ENCODE assay signal across 8 mouse cellular contexts in the genomic region with DNA sequence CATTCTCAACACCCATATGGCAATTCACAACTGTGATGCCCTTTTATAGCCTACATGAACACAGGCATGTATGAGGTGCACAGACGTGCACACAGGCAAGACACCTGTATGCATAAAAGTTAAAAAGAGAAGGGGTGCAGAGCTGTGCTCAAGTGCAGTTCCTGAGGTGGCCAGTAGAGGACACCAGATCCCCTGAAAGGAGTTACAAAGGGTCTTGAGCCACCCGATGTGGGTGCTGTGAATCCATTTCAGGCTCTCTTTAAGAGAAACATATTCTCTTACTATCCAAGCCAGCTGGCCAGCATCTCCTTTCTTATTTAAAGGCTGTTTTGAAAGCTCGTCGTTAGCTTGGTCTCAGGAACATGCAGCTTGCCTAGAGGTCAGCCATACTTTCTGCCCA. TPM values are rescaled to one million over a fixed set of nuclear protein-coding genes. Genes with fewer than 3 reads are reported as not detected.
DNase-seq lines count a peak whose midpoint lies in the region; ATAC-seq and TF ChIP-seq lines count a peak whose summit lies in the region.
"Had no signal": no experiment of that assay in that cellular context is flagged by ENCODE, and none has a peak within 500 bp of the region (broad histone marks: within the 10 kb centered on the region; RNA-seq: fewer than 3 reads in every experiment).

No protein-coding gene starts in this region.

- no peaks in the 10 kb centered on the region for H3K27me3 ChIP-seq in hindbrain, embryonic 11.5 days (ENCODE audit: control insufficient read depth, insufficient read depth, low read length)
- H3K27me3 ChIP-seq in hindbrain, embryonic 16.5 days (replicated peaks; ENCODE audit: control insufficient read depth, insufficient read depth, low read length): no peaks in the 10 kb centered on the region
- no peaks in the 10 kb centered on the region for H3K27me3 ChIP-seq in spleen, adult 2 months (ENCODE audit: control insufficient read depth, insufficient read depth, low read length)
- H3K27me3 ChIP-seq in stomach, postnatal 0 days (ENCODE audit: control insufficient read depth, insufficient read depth, low read length): no peaks in the 10 kb centered on the region
- H3K27me3 ChIP-seq: lung, embryonic 15.5 days had no signal

- ATAC-seq in hindbrain, embryonic 11.5 days (ENCODE audit: low FRiP score): no peak
- no peak for ATAC-seq in hindbrain, embryonic 16.5 days
- ATAC-seq in stomach, postnatal 0 days (ENCODE audit: low FRiP score, low TSS enrichment): no peak

- peak; percentile 26; the same call in 1 of the 2 replicates for TF ChIP-seq CTCF in spleen, adult 2 months (IDR thresholded peaks at IDR 0.05; ENCODE audit: extremely low read depth, insufficient read depth, insufficient read length, insufficient replicate concordance)
- peak; percentile 61 for TF ChIP-seq CTCF in stomach, postnatal 0 days (IDR thresholded peaks at IDR 0.05; ENCODE audit: low read depth)

- H3K4me2 ChIP-seq in hindbrain, embryonic 11.5 days (replicated peaks; ENCODE audit: low read depth, low read length): no peak overlapping the region
- H3K4me2 ChIP-seq in hindbrain, embryonic 16.5 days (ENCODE audit: low read length): no peak overlapping the region
- H3K4me2 ChIP-seq in stomach, postnatal 0 days (replicated peaks; ENCODE audit: low read depth): no peak overlapping the region
- H3K4me2 ChIP-seq: lung, embryonic 15.5 days had no signal

- no peak overlapping the region for H3K4me3 ChIP-seq in hindbrain, embryonic 11.5 days (ENCODE audit: low read depth, low read length)
- no peak overlapping the region for H3K4me3 ChIP-seq in hindbrain, embryonic 16.5 days (ENCODE audit: low read length)
- no peak overlapping the region for H3K4me3 ChIP-seq in spleen, adult 2 months (ENCODE audit: extremely low read depth, insufficient read depth, insufficient read length)
- no peak overlapping the region for H3K4me3 ChIP-seq in stomach, postnatal 0 days (ENCODE audit: low read depth, low read length)
- H3K4me3 ChIP-seq: lung, embryonic 15.5 days had no signal

- peaks cover 17% of the 10 kb centered on the region; the same call in 1 of the 2 replicates for H3K36me3 ChIP-seq in hindbrain, embryonic 11.5 days (ENCODE audit: control insufficient read depth, insufficient read depth, low read length)
- peaks cover 31% of the 10 kb centered on the region for H3K36me3 ChIP-seq in hindbrain, embryonic 16.5 days (ENCODE audit: control insufficient read depth, insufficient read depth, low read length)
- H3K36me3 ChIP-seq in spleen, adult 2 months (ENCODE audit: control insufficient read depth, insufficient read depth, low read length): peaks cover 39% of the 10 kb centered on the region
- peaks cover 11% of the 10 kb centered on the region; the same call in 1 of the 2 replicates for H3K36me3 ChIP-seq in stomach, postnatal 0 days (ENCODE audit: control insufficient read depth, insufficient read depth, low read length)

- no peak for TF ChIP-seq EP300 in stomach, postnatal 0 days (optimal IDR thresholded peaks at IDR 0.05)

- no peaks in the 10 kb centered on the region for H3K9me3 ChIP-seq in hindbrain, embryonic 11.5 days (ENCODE audit: control insufficient read depth, low read length)
- no peaks in the 10 kb centered on the region for H3K9me3 ChIP-seq in hindbrain, embryonic 16.5 days (ENCODE audit: control insufficient read depth, low read length)
- no peaks in the 10 kb centered on the region for H3K9me3 ChIP-seq in stomach, postnatal 0 days (ENCODE audit: control insufficient read depth, low read length)
- H3K9me3 ChIP-seq: lung, embryonic 15.5 days had no signal

- H3K4me1 ChIP-seq in hindbrain, embryonic 11.5 days (replicated peaks; ENCODE audit: control insufficient read depth, insufficient read depth, low read length): no peaks in the 10 kb centered on the region
- H3K4me1 ChIP-seq in hindbrain, embryonic 16.5 days (ENCODE audit: control insufficient read depth, insufficient read depth, low read depth, low read length): peaks cover 5% of the 10 kb centered on the region; the same call in 1 of the 2 replicates
- no peaks in the 10 kb centered on the region; the same call in 1 of the 2 replicates for H3K4me1 ChIP-seq in spleen, adult 2 months (ENCODE audit: control insufficient read depth, insufficient read depth, insufficient read length)
- H3K4me1 ChIP-seq in stomach, postnatal 0 days (replicated peaks; ENCODE audit: control insufficient read depth, insufficient read depth): no peaks in the 10 kb centered on the region

- TF ChIP-seq POLR2A in spleen, adult 2 months (IDR thresholded peaks at IDR 0.05; ENCODE audit: low read depth, low read length): no peak

- no peak overlapping the region for H3K9ac ChIP-seq in hindbrain, embryonic 11.5 days (ENCODE audit: low read depth, low read length)
- H3K9ac ChIP-seq in hindbrain, embryonic 16.5 days (ENCODE audit: low read depth, low read length): no peak overlapping the region
- H3K9ac ChIP-seq in stomach, postnatal 0 days (ENCODE audit: low read length): no peak overlapping the region
- H3K9ac ChIP-seq: lung, embryonic 15.5 days had no signal

- intact Hi-C loops in heart, postnatal 10 days (cut with DNase I): loop anchor here (2.0 kb wide), 1 partner anchor 104 kb away; no protein-coding TSS in a partner anchor

- no peak overlapping the region for H3K27ac ChIP-seq in hindbrain, embryonic 11.5 days (ENCODE audit: low read depth, low read length)
- H3K27ac ChIP-seq in hindbrain, embryonic 16.5 days (ENCODE audit: low read depth, low read length): no peak overlapping the region
- peak overlapping the region; percentile 39 for H3K27ac ChIP-seq in spleen, adult 2 months (ENCODE audit: insufficient read depth, low read length)
- H3K27ac ChIP-seq in stomach, postnatal 0 days (replicated peaks): no peak overlapping the region
- H3K27ac ChIP-seq: lung, embryonic 15.5 days had no signal

- 93% methylated on average over 4 of the region's 4 CpGs for WGBS in hindbrain, embryonic 11.5 days
- WGBS in hindbrain, embryonic 16.5 days: 91% methylated on average over 4 of the region's 4 CpGs
- 92% methylated on average over 4 of the region's 4 CpGs for WGBS in spleen, adult 2 months
- 93% methylated on average over 4 of the region's 4 CpGs for WGBS in stomach, postnatal 0 days

- peak; percentile 15 for DNase-seq in hindbrain, embryonic 11.5 days (ENCODE audit: low spot score)
- DNase-seq in spleen, adult 2 months (ENCODE audit: low read depth in 1 of 2, low spot score in 2 of 2): no peak
- no peak for DNase-seq in spleen, postnatal 4 days (ENCODE audit: low spot score in 2 of 2)
- peak; percentile 11 for DNase-seq in NIH3T3 (ENCODE audit: low read depth)
- DNase-seq in stomach, postnatal 0 days (ENCODE audit: low spot score): no peak
- no peak for DNase-seq in heart, postnatal 10 days

RNA-seq across cellular contexts. Expression of gene Nubp1, which starts 5.1 kb away (rescaled TPM):
- polyA plus RNA-seq in hindbrain, embryonic 11.5 days (2014; fragmentation: Nextera tagmentation; extraction: Ambion mirVana): 58.5 and 66.2 TPM in 2 replicates
- polyA plus RNA-seq in hindbrain, embryonic 16.5 days (2015; fragmentation: Nextera tagmentation; extraction: Ambion mirVana): 46.3 and 54.1 TPM in 2 replicates
- polyA plus RNA-seq in spleen, adult 2 months (2012; rRNA removed): 38.6 and 40.3 TPM in 2 replicates
- polyA plus RNA-seq in stomach, postnatal 0 days (2015; fragmentation: Nextera tagmentation; extraction: Ambion mirVana): 31.0 and 33.8 TPM in 2 replicates
- 10 to 100 TPM; 10.6 to 10.8 TPM for total RNA-seq in heart, postnatal 10 days (2021)

RNA-seq across cellular contexts. Expression of gene Tekt5, which starts 21.6 kb away (rescaled TPM):
- polyA plus RNA-seq in hindbrain, embryonic 11.5 days (2014; fragmentation: Nextera tagmentation; extraction: Ambion mirVana): 0.13 and 0.15 TPM in 2 replicates
- 20.7 and 27.5 TPM in 2 replicates for polyA plus RNA-seq in hindbrain, embryonic 16.5 days (2015; fragmentation: Nextera tagmentation; extraction: Ambion mirVana)
- 0.08 and 0.14 TPM in 2 replicates for polyA plus RNA-seq in spleen, adult 2 months (2012; rRNA removed)
- polyA plus RNA-seq in stomach, postnatal 0 days (2015; fragmentation: Nextera tagmentation; extraction: Ambion mirVana): 0.74 and 1.0 TPM in 2 replicates
- under 1 TPM in 1 of 2 experiments, not detected in 1; 0.22 TPM for total RNA-seq in heart, postnatal 10 days (2021)

RNA-seq across cellular contexts. Expression of gene Tvp23a, which starts 30.3 kb away (rescaled TPM):
- 17.2 and 24.8 TPM in 2 replicates for polyA plus RNA-seq in hindbrain, embryonic 11.5 days (2014; fragmentation: Nextera tagmentation; extraction: Ambion mirVana)
- polyA plus RNA-seq in hindbrain, embryonic 16.5 days (2015; fragmentation: Nextera tagmentation; extraction: Ambion mirVana): 48.9 and 52.1 TPM in 2 replicates
- 0.29 and 0.32 TPM in 2 replicates for polyA plus RNA-seq in spleen, adult 2 months (2012; rRNA removed)
- polyA plus RNA-seq in stomach, postnatal 0 days (2015; fragmentation: Nextera tagmentation; extraction: Ambion mirVana): 1.9 and 2.4 TPM in 2 replicates
- under 1 TPM; 0.93 to 0.99 TPM for total RNA-seq in heart, postnatal 10 days (2021)

Comparison
In these comparisons a context has a peak if more than half of its experiments do, and no peak if none do; other contexts are left out.
1. RNA of gene Tekt5, which starts 21.6 kb away (polyA plus RNA-seq): 20.7 to 27.5 TPM in hindbrain, embryonic 16.5 days; 0.74 to 1.0 TPM in stomach, postnatal 0 days, 0.13 to 0.15 TPM in hindbrain, embryonic 11.5 days and 0.08 to 0.14 TPM in spleen, adult 2 months; every median in the first group is over 10 times any median in the second.
2. DNase-seq: peak in hindbrain, embryonic 11.5 days (single experiment) and NIH3T3 (single experiment); none in spleen, adult 2 months (0 of 2), spleen, postnatal 4 days (0 of 2), stomach, postnatal 0 days (single experiment) and heart, postnatal 10 days (0 of 2).